Mouse (Mus musculus): ENCODE results near the gene Jup.

- TF ChIP-seq CTCF (IDR thresholded peaks at IDR 0.05; ENCODE audit: low read depth, low read length) (no peak), GATA1 (IDR thresholded peaks at IDR 0.05; ENCODE audit: borderline replicate concordance, low read length) (no peak)
These were observed 5.1 kb upstream of the Jup start for GRCm38 (mm10) chr11:100402682-100403081.

All from G1E (cell line).